Mouse (Mus musculus) small intestine, adult 2 months (tissue): Measurements from ENCODE around the gene Snx33.

Experiments
- CTCF ChIP-seq: fragments of 200-500 bp; IDR thresholded peaks from 2 replicates; pipeline ENCODE4 v1.5.1; 2012; ENCODE audit warnings: low read depth, mild to moderate bottlenecking, control low read depth, inconsistent platforms, low read length, moderate library complexity, mixed read lengths; ENCODE audit not compliant: insufficient replicate concordance, insufficient read length; ENCODE audit errors: extremely low read depth
- POLR2A ChIP-seq: fragments of 200-500 bp; IDR thresholded peaks from 2 replicates; pipeline ENCODE4 v1.6.1; 2012; ENCODE audit warnings: low read depth, mild to moderate bottlenecking, control low read depth, inconsistent platforms, low read length, moderate library complexity

DNA sequence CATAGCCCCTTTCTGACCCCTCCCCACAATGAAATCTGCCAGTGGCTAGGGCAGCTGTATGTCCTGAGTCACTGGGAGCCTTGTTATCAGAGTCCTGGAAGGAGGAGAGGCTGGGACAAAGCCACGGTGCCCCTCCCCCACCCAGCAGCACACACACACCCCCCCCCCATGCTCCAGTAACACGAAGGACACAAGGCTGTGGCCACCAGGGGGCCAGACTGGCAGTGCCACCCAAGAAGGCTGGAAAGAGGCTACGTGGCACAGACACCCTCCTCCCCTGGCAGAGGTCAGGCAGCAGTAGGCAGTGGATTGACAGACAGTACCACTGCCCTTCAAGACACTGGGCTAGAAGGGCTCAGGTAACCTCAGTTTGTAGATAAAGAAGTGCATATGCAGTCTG lies 34.2 kb downstream of the Snx33 start:
- no peak for TF ChIP-seq CTCF
- TF ChIP-seq POLR2A: no peak
